Mouse (Mus musculus) c-Kit-positive CD71-positive TER-119-negative erythroid progenitor cells, embryonic 14.5 days (primary cell): ENCODE results near the gene Th.

ENCODE experiments used
- DNase-seq: peaks from one replicate; pipeline ENCODE4 v3.0.0-alpha.2; 2013; ENCODE audit warnings: low read depth

Th gene

DNA sequence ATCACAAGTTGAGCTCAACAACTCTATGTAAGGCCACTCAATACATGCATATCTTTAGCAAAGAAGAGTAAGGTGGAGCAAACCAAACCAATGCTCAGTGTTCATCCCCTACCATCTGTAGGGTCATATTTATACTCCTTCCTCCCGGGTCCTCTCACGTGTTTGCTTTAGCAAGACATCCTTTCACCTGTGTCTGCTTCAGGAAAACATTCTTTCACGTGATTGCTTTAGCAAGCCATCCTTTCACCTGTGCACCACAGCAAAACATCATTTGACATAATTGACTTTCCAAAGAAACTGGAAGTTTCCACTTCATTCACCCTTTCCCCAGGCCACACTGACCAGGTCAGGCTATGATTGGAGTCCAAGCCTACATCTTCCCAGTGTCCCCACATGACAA is at the start of gene Th:
Gene Th (minus strand): TSS at position 101 of the 400 bp plus-strand sequence.
- no peak for DNase-seq

- DNase-seq: no peak
Observed at GRCm38 (mm10) chr7:142968809-142969511, 38.0 kb upstream of the Th start, which contains the start of gene Ascl2. Ascl2 (minus strand) TSS chr7:142969264.

DNA sequence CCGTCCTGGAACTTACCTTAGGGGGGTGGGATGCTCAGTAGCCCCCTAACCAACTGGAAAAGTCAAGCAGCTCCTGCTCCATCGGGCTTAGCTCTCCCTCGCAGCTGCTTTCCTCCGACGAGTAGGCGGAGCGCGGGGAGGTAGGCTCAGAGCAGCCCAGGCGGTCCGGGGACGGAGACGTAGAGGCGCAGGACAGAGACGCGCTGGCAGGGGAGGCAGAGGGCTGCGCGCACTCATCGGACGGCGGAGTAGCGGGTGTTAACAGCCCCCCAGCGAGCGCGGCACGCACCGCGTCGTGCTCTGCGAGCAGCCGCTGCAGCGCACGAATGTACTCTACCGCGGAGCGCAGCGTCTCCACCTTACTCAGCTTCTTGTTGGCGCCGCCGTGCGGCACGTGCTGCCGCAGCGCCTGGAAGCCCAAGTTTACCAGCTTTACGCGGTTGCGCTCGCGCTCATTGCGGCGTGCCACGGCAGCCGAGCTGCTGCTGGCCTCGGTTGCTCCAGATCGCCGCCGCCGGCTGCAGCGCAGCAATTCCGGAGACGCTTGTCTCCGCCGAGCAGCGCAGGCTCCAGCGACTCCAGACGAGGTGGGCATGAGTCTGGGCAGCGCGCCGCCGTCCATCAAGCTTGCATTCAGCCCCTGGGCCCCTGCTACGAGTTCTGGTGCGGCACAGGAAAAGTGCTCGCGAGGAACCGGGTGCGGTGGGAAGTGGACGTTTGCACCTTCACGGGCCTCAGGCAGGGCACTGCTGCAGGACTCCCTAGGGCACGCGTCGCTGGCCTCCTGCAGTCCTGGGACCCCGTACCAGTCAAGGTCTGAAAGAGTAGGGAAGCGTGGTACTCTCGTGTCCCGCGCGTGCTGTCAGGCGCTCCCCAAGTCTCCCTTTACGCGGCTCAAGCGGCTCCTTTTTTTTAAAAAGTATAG is 37.2 kb upstream of the Th start:
- peak; percentile 13 for DNase-seq

DNA sequence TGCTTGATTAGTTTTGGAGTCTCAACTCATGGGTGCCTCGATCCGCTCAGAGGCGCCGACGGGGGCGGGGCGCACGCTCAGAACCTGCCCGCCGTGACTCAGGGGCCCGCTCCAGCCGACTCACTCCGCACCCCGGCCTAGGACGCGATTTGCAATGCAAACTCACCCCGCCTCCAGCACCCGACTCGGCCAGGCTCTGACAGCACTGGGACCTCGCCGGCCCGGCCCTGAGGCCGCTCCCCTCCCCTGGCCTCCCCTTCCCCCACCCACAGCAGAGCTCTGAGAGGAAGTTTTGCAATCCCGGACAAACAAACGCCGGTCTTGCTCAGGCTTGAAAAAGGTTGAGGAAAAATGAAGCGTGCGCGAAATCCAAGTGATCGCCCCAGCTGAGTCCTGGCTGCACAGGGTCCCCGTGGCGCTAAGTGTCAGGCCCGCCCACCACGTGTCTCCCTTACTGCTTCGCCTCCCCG is 36.5 kb upstream of the Th start:
- no peak for DNase-seq

- no peak for DNase-seq
Observed at GRCm38 (mm10) chr7:142959752-142960151, 28.8 kb upstream of the Th start.

DNA sequence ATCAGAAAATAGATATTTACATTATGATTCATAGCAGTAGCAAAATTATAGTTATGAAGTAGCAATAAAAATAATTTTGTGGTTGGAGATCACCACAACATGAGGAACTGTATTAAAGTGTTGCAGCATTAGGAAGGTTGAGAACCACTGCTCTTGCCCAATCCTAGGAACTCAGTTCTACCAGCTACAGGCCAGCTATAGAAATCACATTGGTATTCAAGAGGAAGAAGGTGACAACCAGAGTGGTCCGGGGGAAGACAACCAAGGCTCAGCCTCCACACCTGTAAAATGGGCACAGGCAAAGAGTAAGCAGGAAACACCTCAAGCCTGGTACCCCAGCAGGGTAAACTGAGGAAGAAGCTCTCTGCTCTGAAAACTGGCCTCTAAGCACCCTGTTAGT is 27.9 kb upstream of the Th start:
- DNase-seq: no peak

GRCm38 (mm10) chr7:142956018-142956417 is 25.1 kb upstream of the Th start:
- no peak for DNase-seq

- DNase-seq: no peak
Observed at GRCm38 (mm10) chr7:142949568-142949967, 18.6 kb upstream of the Th start.

- no peak for DNase-seq
Observed at GRCm38 (mm10) chr7:142937631-142938030, 6.7 kb upstream of the Th start.

DNA sequence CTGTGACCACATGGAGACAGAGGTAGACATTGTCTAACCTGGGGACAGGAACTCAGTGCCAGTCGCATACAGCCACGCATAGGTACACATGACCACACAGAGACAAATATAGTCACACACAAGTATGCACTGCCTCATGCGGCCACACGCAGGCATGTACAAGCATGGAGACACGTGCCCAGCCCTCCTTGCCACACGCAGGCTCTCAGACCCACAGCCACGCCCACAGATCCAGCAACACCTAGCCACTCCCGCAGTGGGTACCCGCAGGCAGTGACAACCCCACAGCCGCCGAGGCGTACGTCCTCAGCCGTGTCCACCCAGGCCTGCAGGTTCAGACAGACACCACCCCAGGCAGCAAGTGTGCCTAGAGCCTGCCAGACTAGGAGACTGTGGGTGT is 4.8 kb upstream of the Th start:
- DNase-seq: no peak

- DNase-seq: no peak
Observed at GRCm38 (mm10) chr7:142932469-142932868, 1.5 kb upstream of the Th start.

DNA sequence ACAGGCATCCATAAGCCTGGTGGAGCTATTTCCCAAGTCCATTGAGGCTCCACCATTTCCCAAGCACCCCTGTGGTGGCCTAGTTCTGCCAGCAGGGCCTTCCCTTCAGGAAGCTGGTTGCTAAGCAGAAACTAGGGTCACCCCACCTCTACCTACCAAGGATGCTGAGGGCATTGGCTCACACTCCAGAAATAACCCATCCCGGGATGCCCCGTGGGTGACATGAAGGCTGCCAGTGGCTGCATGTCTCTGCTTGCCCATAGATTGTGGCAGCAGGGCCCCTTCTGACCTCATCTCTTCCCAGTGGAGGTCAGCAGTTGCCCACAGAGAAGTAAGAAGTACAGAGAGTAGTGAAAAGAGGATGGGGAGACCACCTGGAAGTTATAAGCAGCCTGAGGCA is 1.4 kb downstream of the Th start:
- DNase-seq: no peak

DNA sequence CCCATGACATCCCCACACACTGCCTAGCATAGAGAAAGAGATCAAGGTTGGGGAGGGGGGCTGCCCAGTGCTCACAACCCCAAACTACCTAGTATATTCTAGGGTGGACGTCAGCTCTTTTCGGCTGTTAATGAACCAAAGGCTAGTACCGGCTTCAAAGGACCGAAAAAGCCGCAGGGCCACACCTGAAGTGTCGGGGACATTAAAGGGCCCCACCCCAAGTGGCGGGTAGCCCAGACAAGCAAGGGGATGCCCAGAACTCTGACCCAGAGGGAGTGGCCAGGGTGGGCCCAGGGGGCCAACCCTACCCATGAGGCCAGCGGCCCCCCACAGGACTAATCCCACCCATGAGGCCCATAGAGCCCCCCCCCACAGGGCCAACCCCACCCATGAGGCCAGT is 3.6 kb downstream of the Th start:
- no peak for DNase-seq

GRCm38 (mm10) chr7:142918641-142919628 is 12.0 kb downstream of the Th start:
- DNase-seq: peak; percentile 34

GRCm38 (mm10) chr7:142917659-142918058 is 13.3 kb downstream of the Th start:
- DNase-seq: no peak

- DNase-seq: no peak
Observed at GRCm38 (mm10) chr7:142916178-142916577, 14.8 kb downstream of the Th start.

- no peak for DNase-seq
Observed at GRCm38 (mm10) chr7:142911682-142912081, 19.2 kb downstream of the Th start.

DNA sequence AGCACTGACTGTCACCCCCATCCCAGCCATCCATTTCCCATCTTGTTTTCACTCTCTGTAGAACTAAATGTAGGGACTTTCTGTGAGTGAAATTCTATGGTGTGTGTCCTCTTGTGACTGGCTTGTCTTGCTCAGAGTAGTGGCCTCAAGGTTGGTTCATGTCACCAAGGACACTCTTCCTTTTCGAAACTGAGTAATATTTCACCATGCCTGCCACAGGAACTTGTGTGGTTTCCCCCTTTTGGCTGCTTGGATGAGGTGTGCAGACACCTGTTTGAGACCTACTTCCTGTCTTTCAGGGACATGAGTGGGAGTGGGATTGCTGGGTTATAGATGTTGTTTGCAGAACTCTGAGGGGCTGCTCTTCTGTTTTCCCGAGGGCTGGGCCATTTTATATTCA is 20.8 kb downstream of the Th start:
- DNase-seq: no peak

DNA sequence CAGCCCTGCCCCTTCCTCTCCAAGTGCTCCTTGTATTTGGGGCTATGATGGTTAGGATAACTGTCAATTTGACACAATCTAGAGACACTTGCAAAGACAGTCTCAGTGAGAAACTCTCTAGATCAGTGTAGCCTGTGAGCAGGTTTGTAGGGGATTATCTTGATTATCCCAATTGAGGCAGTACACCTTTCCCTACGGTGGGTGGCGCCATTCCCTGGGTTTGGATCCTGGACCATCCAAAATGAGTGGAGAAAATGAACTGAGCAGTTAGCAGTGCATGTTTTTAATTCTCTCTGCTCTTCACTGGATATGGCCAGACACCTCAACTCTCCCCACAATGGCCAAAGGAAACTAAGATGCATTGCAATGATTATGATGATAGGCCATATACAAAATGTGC is 21.3 kb downstream of the Th start:
- no peak for DNase-seq

DNA sequence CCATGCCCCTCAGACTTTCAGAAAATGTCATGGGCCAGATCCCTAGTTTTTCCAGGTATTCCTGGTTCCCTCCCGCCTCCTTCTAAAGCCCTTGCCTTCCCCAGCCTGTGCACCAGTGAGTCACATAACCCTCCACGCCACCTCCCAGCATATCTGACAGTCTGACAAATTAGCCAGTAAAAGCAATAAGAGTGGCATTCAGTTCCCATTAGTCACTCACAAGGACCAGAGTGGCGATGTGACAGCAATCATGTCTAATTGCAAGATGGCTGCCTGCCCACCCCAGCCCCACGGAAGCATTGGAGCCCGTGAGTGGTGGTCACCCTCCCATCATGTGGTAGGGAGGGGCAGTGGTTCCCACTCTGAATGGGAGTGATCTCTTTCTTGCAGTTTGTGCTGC is 25.3 kb downstream of the Th start:
- no peak for DNase-seq

DNA sequence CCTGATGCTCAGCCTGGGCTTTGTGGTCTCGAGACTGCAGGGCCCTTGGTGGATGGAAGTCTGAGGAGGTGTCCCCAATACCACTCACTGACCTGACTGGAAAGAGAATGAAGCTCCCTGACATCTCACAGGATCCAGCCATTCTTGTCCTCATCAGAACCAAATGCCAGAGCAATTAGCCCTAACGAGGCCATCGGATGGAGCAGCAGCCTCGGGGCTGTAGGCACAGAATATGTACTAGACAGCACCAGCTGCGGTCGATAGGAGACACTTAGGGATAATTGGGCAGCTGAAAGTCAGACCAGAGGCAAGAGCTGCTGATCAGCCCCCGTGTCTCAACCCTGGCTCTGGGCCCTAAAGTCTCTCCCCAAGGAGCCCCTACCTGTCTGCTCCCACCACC is 26.6 kb downstream of the Th start:
- no peak for DNase-seq

DNA sequence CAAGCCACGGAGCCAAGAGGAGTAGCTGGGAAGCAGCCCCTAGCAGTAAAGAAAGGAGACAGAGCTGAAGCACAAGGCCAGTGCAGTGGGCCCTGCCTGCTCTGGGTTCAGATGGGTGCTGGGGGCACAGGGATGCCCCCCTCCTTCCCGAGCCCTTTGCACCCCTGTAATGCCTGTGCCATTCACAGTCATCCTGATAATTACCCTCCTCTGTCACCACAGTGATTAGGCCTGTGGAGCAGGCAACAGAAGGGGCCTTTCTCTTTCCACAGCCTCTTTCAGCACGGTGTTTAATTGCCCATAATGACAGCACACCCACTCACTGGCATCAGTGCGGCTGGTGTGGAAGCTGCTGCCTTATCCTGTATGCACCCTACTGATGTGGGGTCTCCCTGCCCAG is 28.0 kb downstream of the Th start:
- no peak for DNase-seq
